Mouse (Mus musculus) myocyte (in vitro differentiated cells): ENCODE data around the gene Notch2.

Experiments
- E2F4 ChIP-seq: IDR thresholded peaks from one replicate; pipeline ENCODE4 v1.6.1; 2011; ENCODE audit warnings: mild to moderate bottlenecking, control low read depth, moderate library complexity; ENCODE audit not compliant: insufficient read depth
- MAX ChIP-seq: IDR thresholded peaks from one replicate; pipeline ENCODE4 v1.6.1; 2011; ENCODE audit warnings: low read depth, mild to moderate bottlenecking, control low read depth
- MYOG ChIP-seq, 3 experiments: IDR thresholded peaks; one replicate each; pipeline ENCODE4 v1.6.1; 2011; ENCODE audit warnings: control low read depth in 2 of 3, low read depth in 2 of 3, mild to moderate bottlenecking in 2 of 3; ENCODE audit not compliant: insufficient read length in 2 of 3, control insufficient read depth in 1 of 3, insufficient read depth in 1 of 3
- POLR2A ChIP-seq: IDR thresholded peaks from one replicate; pipeline ENCODE4 v1.6.1; 2011; ENCODE audit warnings: low read depth, mild to moderate bottlenecking, control low read depth, moderate library complexity; ENCODE audit not compliant: insufficient read length
- POLR2AphosphoS2 ChIP-seq: IDR thresholded peaks from one replicate; pipeline ENCODE4 v1.6.1; 2011; ENCODE audit warnings: low read depth, control low read depth; ENCODE audit not compliant: insufficient read length
- SRF ChIP-seq: IDR thresholded peaks from one replicate; pipeline ENCODE4 v1.6.1; 2011; ENCODE audit warnings: low read depth; ENCODE audit not compliant: control insufficient read depth, insufficient read length
- TCF12 ChIP-seq: IDR thresholded peaks from one replicate; pipeline ENCODE4 v1.6.1; 2011; ENCODE audit warnings: mild to moderate bottlenecking, control low read depth; ENCODE audit not compliant: poor library complexity, insufficient read depth, severe bottlenecking
- USF1 ChIP-seq: IDR thresholded peaks from one replicate; pipeline ENCODE4 v1.6.1; 2011; ENCODE audit warnings: low read depth, mild to moderate bottlenecking, control low read depth, moderate library complexity

GRCm38 (mm10) chr3:98031104-98031503, 17.8 kb downstream of the Notch2 start:
- TF ChIP-seq POLR2A = no peak
- no peak for TF ChIP-seq SRF
- TF ChIP-seq TCF12 = no peak
- no peak for TF ChIP-seq USF1
- TF ChIP-seq POLR2AphosphoS2 = no peak
- TF ChIP-seq MAX = no peak
- no peak for TF ChIP-seq E2F4
- no peak for TF ChIP-seq MYOG (IDR thresholded peaks at IDR 0.05; ENCODE audit: control insufficient read depth in 1 of 3, insufficient read depth in 1 of 3, insufficient read length in 2 of 3, low read depth in 2 of 3)
